Mouse (Mus musculus): ENCODE measurements around the gene Lat.
"Not testable (repeated sequence)": the region's sequence is repeated elsewhere in the genome, so short reads cannot be mapped to it uniquely, and the experiment has no call there.

The Lat gene

DNA sequence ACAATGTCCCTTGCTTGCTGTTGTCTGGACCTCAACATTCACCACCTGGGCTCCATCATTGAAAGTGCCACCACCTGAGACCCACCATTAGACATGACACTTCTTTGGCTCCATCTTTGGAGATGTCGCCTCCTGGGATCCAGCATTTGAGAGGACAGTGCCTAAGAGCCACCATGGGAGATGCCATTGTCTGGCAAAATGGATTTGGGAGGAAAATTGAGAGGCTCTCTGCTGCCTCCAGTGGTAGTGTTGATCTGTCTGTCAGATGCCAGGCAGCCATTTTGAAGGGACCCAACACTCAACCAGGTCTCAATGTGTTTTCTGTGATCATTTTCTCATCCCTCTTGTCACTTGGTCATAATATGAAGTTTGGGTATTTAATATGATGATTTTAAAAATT, 33.8 kb downstream of the Lat start:
- Histone ChIP-seq H3K36me3 (ENCODE audit: insufficient read depth, low read length) (no peaks in the 10 kb centered on the region), H3K4me3 (replicated peaks; ENCODE audit: low read length) (no peak overlapping the region), H3K9me3 (ENCODE audit: low read length) (peaks cover 4% of the 10 kb centered on the region; the same call in 1 of the 2 replicates), H3K4me1 (replicated peaks; ENCODE audit: low read depth, low read length) (peaks cover 60% of the 10 kb centered on the region), H3K27me3 (ENCODE audit: insufficient read depth, low read length) (no peaks in the 10 kb centered on the region)
- TF ChIP-seq POU5F1 (IDR thresholded peaks at IDR 0.05; ENCODE audit: borderline replicate concordance, low read length) (no peak), CTCF (conservative IDR thresholded peaks at IDR 0.05; ENCODE audit: low read length) (peak; percentile 70)

DNA sequence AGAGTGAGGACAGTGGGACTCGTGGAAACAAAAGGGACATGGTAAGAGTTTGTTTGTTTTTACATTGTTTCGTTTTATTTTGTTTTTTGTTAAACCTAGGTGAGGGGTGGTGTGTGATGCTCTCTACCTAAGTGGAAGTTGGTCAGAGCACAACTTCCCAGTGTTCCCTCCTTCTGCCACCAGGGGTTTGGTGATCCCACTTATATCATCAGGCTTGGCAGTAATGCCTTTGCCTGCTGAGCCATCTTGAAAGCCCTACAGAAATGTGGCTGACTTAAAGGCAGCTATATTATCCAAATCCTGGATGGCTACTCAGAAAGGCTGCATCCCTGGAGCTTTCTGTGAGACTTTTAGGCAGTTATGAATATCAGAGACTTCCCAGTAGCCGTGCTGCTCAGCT, 36.7 kb downstream of the Lat start:
- Histone ChIP-seq H3K27me3 (ENCODE audit: insufficient read depth, low read length) (no peaks in the 10 kb centered on the region), H3K36me3 (ENCODE audit: insufficient read depth, low read length) (no peaks in the 10 kb centered on the region), H3K4me1 (replicated peaks; ENCODE audit: low read depth, low read length) (peaks cover 52% of the 10 kb centered on the region), H3K9me3 (ENCODE audit: low read length) (peaks cover 4% of the 10 kb centered on the region; the same call in 1 of the 2 replicates), H3K4me3 (replicated peaks; ENCODE audit: low read length) (no peak overlapping the region)
- TF ChIP-seq POU5F1 (IDR thresholded peaks at IDR 0.05; ENCODE audit: borderline replicate concordance, low read length) (no peak), NANOG (IDR thresholded peaks at IDR 0.05; ENCODE audit: borderline replicate concordance, low read length) (no peak), CTCF (conservative IDR thresholded peaks at IDR 0.05; ENCODE audit: low read length) (no peak; the same call in 1 of the 2 replicates)

GRCm38 (mm10) chr7:126330693-126331092, 38.7 kb downstream of the Lat start:
- peaks cover 4% of the 10 kb centered on the region; the same call in 1 of the 2 replicates for H3K9me3 ChIP-seq (ENCODE audit: low read length)
- peaks cover 48% of the 10 kb centered on the region for H3K4me1 ChIP-seq (replicated peaks; ENCODE audit: low read depth, low read length)
- H3K4me3 ChIP-seq (replicated peaks; ENCODE audit: low read length), result no peak overlapping the region
- TF ChIP-seq CTCF (conservative IDR thresholded peaks at IDR 0.05; ENCODE audit: low read length) (no peak), POU5F1 (IDR thresholded peaks at IDR 0.05; ENCODE audit: borderline replicate concordance, low read length) (no peak), NANOG (IDR thresholded peaks at IDR 0.05; ENCODE audit: borderline replicate concordance, low read length) (no peak)
- no peaks in the 10 kb centered on the region for H3K27me3 ChIP-seq (ENCODE audit: insufficient read depth, low read length)
- no peaks in the 10 kb centered on the region for H3K36me3 ChIP-seq (ENCODE audit: insufficient read depth, low read length)

GRCm38 (mm10) chr7:126329907-126330645, 39.3 kb downstream of the Lat start:
- Histone ChIP-seq H3K36me3 (ENCODE audit: insufficient read depth, low read length) (no peaks in the 10 kb centered on the region), H3K27me3 (ENCODE audit: insufficient read depth, low read length) (no peaks in the 10 kb centered on the region), H3K9me3 (ENCODE audit: low read length) (peaks cover 4% of the 10 kb centered on the region; the same call in 1 of the 2 replicates), H3K4me3 (replicated peaks; ENCODE audit: low read length) (no peak overlapping the region), H3K4me1 (replicated peaks; ENCODE audit: low read depth, low read length) (peaks cover 52% of the 10 kb centered on the region)
- TF ChIP-seq CTCF (conservative IDR thresholded peaks at IDR 0.05; ENCODE audit: low read length) (no peak), POU5F1 (IDR thresholded peaks at IDR 0.05; ENCODE audit: borderline replicate concordance, low read length) (no peak), NANOG (IDR thresholded peaks at IDR 0.05; ENCODE audit: borderline replicate concordance, low read length) (no peak)

DNA sequence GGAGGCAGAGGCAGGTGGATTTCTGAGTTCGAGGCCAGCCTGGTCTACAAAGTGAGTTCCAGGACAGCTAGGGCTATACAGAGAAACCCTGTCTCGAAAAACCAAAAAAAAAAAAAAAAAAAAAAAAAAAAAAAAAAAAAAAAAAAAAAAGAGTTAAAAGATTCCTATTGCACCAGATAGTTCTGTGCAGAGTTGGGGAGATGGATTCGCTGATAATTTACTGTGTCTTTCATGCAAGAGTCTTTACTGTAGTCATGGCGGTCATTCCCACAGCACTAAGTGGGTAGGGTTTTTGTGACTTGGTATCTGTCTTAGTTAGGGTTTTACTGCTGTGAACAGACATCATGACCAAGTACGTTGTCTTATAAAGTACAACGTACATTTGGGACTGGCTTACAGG, 40.5 kb downstream of the Lat start:
- peaks cover 65% of the 10 kb centered on the region for H3K4me1 ChIP-seq (replicated peaks; ENCODE audit: low read depth, low read length)
- not testable (repeated sequence) for H3K4me3 ChIP-seq (replicated peaks; ENCODE audit: low read length); H3K36me3 ChIP-seq (ENCODE audit: insufficient read depth, low read length); H3K27me3 ChIP-seq (ENCODE audit: insufficient read depth, low read length); H3K9me3 ChIP-seq (ENCODE audit: low read length)

DNA sequence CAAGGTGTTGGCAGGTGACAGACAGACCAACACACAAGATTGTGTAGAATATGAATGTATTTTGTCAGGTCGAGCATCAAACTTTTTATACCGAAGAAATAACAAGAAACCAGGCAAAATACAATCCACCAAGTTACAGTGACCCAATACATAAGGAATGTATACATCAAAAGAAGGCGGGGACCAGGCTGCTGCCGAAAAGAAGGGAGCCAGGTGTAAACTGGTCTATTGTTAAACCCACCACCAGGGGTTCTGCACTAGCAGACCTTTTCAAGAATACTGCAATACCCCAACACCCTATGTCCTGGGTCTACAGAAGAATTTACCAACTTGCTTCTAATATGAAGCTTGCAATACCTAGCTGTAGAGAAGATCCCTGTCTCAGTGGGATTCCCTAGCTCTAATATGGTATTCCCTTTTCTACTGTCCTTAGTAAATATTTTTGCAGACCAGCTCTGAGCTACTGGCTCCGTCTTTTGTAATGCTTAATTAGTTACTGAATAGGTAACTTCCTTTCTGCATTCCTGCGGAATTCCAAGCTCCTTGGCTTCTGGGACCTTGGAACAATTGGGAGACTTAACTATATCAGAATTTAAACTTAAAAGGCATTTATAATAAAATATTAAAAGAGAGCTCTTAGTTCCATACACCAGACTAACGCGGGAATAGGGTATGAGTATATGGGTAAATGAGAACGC, 43.6 kb downstream of the Lat start:
- H3K9me3 ChIP-seq (ENCODE audit: low read length); H3K27me3 ChIP-seq (ENCODE audit: insufficient read depth, low read length): not testable (repeated sequence)
- peak overlapping the region; percentile 74 for H3K4me3 ChIP-seq (replicated peaks; ENCODE audit: low read length)
- TF ChIP-seq POU5F1 (IDR thresholded peaks at IDR 0.05; ENCODE audit: borderline replicate concordance, low read length) (0 out of 2 replicates have a peak, but pooled peaks have one; percentile 41), NANOG (IDR thresholded peaks at IDR 0.05; ENCODE audit: borderline replicate concordance, low read length) (peak; percentile 40; the same call in 1 of the 2 replicates)
- H3K4me1 ChIP-seq (replicated peaks; ENCODE audit: low read depth, low read length), result peaks cover 62% of the 10 kb centered on the region
- peaks cover 22% of the 10 kb centered on the region for H3K36me3 ChIP-seq (ENCODE audit: insufficient read depth, low read length)

DNA sequence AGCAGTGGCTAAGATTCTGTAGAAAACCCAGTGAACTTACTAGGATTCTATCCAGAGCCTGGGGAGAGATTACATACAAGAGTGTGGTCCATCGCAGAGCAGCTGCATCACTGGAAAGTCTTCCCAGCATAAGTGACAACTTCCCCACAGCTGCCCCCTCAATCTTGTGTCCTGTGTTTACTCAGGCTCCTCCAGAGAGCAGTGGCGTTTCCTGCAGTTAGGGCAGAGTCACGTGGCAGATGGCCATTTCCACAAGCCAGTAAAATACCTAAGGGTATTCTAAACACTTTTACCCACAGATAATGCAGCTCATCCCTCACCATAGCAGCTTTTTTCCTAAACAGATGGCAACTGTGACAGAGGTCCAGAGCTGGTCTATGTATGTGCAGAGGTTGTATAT, 44.6 kb downstream of the Lat start:
- TF ChIP-seq NANOG (IDR thresholded peaks at IDR 0.05; ENCODE audit: borderline replicate concordance, low read length) (no peak), CTCF (conservative IDR thresholded peaks at IDR 0.05; ENCODE audit: low read length) (no peak), POU5F1 (IDR thresholded peaks at IDR 0.05; ENCODE audit: borderline replicate concordance, low read length) (no peak)
- H3K4me1 ChIP-seq (replicated peaks; ENCODE audit: low read depth, low read length), result peaks cover 54% of the 10 kb centered on the region
- peak overlapping the region; percentile 74 for H3K4me3 ChIP-seq (replicated peaks; ENCODE audit: low read length)
- H3K9me3 ChIP-seq (ENCODE audit: low read length), result no peaks in the 10 kb centered on the region
- H3K27me3 ChIP-seq (ENCODE audit: insufficient read depth, low read length), result no peaks in the 10 kb centered on the region
- H3K36me3 ChIP-seq (ENCODE audit: insufficient read depth, low read length), result peaks cover 30% of the 10 kb centered on the region

- peak overlapping the region; percentile 74 for H3K4me3 ChIP-seq (replicated peaks; ENCODE audit: low read length)
- H3K9me3 ChIP-seq (ENCODE audit: low read length), result no peaks in the 10 kb centered on the region
- TF ChIP-seq CTCF (conservative IDR thresholded peaks at IDR 0.05; ENCODE audit: low read length) (peak; percentile 84), POU5F1 (IDR thresholded peaks at IDR 0.05; ENCODE audit: borderline replicate concordance, low read length) (no peak)
- no peaks in the 10 kb centered on the region for H3K27me3 ChIP-seq (ENCODE audit: insufficient read depth, low read length)
- peaks cover 46% of the 10 kb centered on the region for H3K4me1 ChIP-seq (replicated peaks; ENCODE audit: low read depth, low read length)
- H3K36me3 ChIP-seq (ENCODE audit: insufficient read depth, low read length), result peaks cover 37% of the 10 kb centered on the region
These were observed 45.6 kb downstream of the Lat start for GRCm38 (mm10) chr7:126323729-126324128.

Measured in E14TG2a.4 (cell line).